Mouse (Mus musculus) thymus, adult 18-20 months (tissue): ENCODE measurements around the gene Dusp10.

ENCODE experiments used
- DNase-seq, 2 experiments: peaks; one replicate each; pipeline ENCODE4 v3.0.0; 2022; ENCODE audit warnings: mixed read lengths in 2 of 2

The Dusp10 gene

DNA sequence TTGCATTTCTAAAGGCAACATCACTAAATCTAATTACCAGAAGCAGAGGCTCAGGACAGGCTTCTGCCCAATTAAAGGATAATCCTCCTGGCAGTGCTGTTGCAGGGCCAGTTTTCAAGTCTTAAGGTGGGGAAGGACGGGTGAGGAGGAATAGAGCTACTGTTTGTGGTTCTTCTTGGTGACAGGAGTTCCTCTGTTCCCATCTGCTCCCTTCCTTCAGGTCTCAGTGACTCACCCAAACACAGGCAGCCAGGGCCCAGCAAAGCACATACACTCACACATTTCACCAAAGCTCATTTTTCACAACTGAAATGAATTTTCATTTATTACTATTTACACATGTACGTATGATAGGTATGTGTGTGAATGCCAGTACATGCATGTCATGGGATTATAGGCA lies 93.7 kb downstream of the Dusp10 start:
- DNase-seq = no peak

DNA sequence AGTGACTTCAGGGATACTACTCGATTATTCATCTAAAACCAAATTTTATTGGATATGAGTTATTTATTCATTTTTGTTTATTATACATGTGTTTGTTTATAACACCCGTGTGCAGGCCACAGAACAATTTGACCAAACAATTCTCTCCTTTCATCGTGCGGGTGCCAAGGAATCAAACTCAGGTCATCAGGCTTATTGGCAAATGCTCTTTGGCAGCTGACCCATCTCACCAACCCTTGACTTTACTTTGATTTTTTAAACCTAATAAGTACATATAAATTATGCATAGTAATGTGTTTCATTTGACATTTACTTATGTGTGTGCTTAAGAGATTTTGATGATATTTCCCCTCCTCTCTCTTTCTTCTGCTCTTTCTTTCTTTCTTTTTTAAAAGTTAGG lies 94.3 kb downstream of the Dusp10 start:
- DNase-seq = no peak

DNA sequence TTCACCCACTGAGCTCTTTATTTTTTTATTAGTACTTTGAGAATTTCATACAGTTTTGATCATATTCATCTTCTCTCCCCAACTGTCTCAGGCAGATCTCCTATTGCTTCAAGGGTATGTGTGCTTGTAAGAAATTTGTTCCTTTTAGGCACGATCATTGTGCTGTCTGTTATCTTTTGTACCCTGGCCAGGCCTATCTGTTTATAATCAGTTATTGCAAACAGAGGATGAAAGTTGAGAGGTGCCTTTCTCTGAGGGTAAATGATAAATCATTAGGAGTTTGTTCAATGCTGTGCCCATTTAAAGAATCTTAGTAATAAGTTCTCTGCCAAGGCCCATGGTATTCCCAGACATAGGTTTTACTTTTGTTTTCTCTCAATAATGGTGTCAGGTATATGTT lies 95.2 kb downstream of the Dusp10 start:
- no peak for DNase-seq

DNA sequence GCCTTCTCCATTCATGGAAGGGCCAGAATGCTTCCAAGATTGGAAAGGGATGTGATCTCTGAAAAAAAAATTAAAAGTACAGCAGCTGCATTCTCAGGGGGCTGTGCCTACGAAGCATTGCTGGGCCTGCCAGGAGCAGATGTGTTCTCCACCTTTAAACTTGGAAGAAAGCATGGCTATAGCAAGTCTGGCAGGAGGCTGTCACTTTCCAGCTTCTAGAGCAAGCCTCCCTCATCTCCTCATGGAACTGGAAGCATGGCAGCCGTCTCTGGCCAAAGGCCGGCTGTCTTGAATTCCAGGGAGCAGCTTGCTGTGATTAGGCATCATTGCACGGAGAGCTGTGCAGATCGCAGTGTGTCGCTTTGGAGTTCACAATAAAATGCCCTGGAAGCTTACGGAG lies 104.5 kb downstream of the Dusp10 start:
- peak in 1 of 2 experiments; percentile 37 for DNase-seq

DNA sequence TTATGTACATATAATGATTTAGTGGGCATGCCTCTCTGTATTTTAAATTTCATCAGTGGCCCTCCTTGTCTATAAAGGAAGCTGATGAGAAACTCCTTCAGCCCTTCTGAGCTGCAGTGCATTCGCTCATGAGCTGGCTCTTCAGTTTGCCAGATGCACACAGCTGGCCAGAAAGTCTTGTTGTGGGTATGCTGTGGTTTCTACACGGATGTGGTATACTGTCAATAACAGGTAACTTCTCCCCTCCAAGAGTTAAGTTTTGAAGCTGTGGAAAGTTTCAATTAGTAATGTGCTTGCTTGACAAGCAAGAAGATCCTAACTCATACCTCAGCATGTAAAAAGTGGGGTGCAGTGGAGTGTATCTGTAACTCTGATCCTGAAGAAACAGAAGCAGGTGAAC lies 104.9 kb downstream of the Dusp10 start:
- DNase-seq = peak; percentile 49 to 74

DNA sequence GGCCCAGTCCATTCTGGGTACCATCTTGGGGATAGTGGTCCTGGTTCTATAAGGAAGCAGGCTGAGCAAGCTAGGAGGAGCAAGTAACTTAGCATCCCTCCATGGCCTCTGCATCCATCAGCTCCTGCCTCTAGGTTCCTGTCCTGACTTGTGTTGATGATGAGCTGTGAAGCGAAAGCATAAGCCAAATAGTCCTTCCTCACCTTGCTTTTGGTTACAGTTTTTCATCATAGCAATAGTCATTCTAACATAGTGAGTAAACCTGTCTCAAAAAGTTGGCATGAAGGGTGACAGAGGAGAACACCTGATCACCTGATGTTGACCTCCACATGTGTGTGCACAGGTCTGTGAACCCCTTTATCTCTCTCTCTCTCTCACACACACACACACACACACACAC lies 105.5 kb downstream of the Dusp10 start:
- no peak for DNase-seq
